Mouse (Mus musculus): ENCODE results near the gene Hsdl1. TPM values are rescaled to one million over a fixed set of nuclear protein-coding genes. Genes with fewer than 3 reads are reported as not detected.

The Hsdl1 gene
- polyA plus RNA-seq, 1 experiment from 2014 or later: 26.8 TPM

- no peak overlapping the region for H3K27ac ChIP-seq (ENCODE audit: low read depth)
- no peak overlapping the region for H3K4me3 ChIP-seq (ENCODE audit: low read depth, low read length)
- no peaks in the 10 kb centered on the region for H3K9me3 ChIP-seq (ENCODE audit: low read depth, low read length)
- H3K36me3 ChIP-seq (ENCODE audit: insufficient read depth): no peaks in the 10 kb centered on the region
- H3K4me1 ChIP-seq (ENCODE audit: insufficient read depth): no peaks in the 10 kb centered on the region
- WGBS: 40% methylated on average over 5 of the region's 5 CpGs
- H3K27me3 ChIP-seq (ENCODE audit: insufficient read depth, low read length): no peaks in the 10 kb centered on the region
- no peak overlapping the region for H3K9ac ChIP-seq
- TF ChIP-seq CTCF (IDR thresholded peaks at IDR 0.05; ENCODE audit: low read depth): no peak
- H3K4me2 ChIP-seq: no peak overlapping the region
- ATAC-seq (ENCODE audit: insufficient read depth) (no peak), DNase-seq (no peak)
Measured at GRCm38 (mm10) chr8:119618887-119619286, 43.9 kb upstream of the Hsdl1 start.

GRCm38 (mm10) chr8:119617586-119617985 lies 42.6 kb upstream of the Hsdl1 start:
- Histone ChIP-seq H3K27me3 (ENCODE audit: insufficient read depth, low read length) (no peaks in the 10 kb centered on the region), H3K4me3 (ENCODE audit: low read depth, low read length) (no peak overlapping the region), H3K4me2 (no peak overlapping the region), H3K9ac (no peak overlapping the region), H3K36me3 (ENCODE audit: insufficient read depth) (no peaks in the 10 kb centered on the region), H3K27ac (ENCODE audit: low read depth) (no peak overlapping the region), H3K9me3 (ENCODE audit: low read depth, low read length) (no peaks in the 10 kb centered on the region), H3K4me1 (ENCODE audit: insufficient read depth) (no peaks in the 10 kb centered on the region)
- ATAC-seq (ENCODE audit: insufficient read depth): no peak
- no peak for DNase-seq
- 79% methylated on average over 5 of the region's 5 CpGs for WGBS
- no peak for TF ChIP-seq CTCF (IDR thresholded peaks at IDR 0.05; ENCODE audit: low read depth)

GRCm38 (mm10) chr8:119616811-119617210 lies 41.8 kb upstream of the Hsdl1 start:
- ATAC-seq (ENCODE audit: insufficient read depth) (no peak), DNase-seq (no peak)
- no peaks in the 10 kb centered on the region for H3K9me3 ChIP-seq (ENCODE audit: low read depth, low read length)
- 82% methylated on average over 4 of the region's 4 CpGs for WGBS
- H3K4me3 ChIP-seq (ENCODE audit: low read depth, low read length): no peak overlapping the region
- no peak for TF ChIP-seq CTCF (IDR thresholded peaks at IDR 0.05; ENCODE audit: low read depth)
- no peak overlapping the region for H3K9ac ChIP-seq
- H3K4me1 ChIP-seq (ENCODE audit: insufficient read depth): no peaks in the 10 kb centered on the region
- no peaks in the 10 kb centered on the region for H3K27me3 ChIP-seq (ENCODE audit: insufficient read depth, low read length)
- no peak overlapping the region for H3K27ac ChIP-seq (ENCODE audit: low read depth)
- H3K4me2 ChIP-seq: no peak overlapping the region
- H3K36me3 ChIP-seq (ENCODE audit: insufficient read depth): no peaks in the 10 kb centered on the region

- no peak for ATAC-seq (ENCODE audit: insufficient read depth)
- Histone ChIP-seq H3K27me3 (ENCODE audit: insufficient read depth, low read length) (no peaks in the 10 kb centered on the region), H3K27ac (ENCODE audit: low read depth) (no peak overlapping the region), H3K4me3 (ENCODE audit: low read depth, low read length) (no peak overlapping the region), H3K36me3 (ENCODE audit: insufficient read depth) (no peaks in the 10 kb centered on the region), H3K4me1 (ENCODE audit: insufficient read depth) (no peaks in the 10 kb centered on the region), H3K9ac (no peak overlapping the region), H3K9me3 (ENCODE audit: low read depth, low read length) (no peaks in the 10 kb centered on the region), H3K4me2 (no peak overlapping the region)
- TF ChIP-seq CTCF (IDR thresholded peaks at IDR 0.05; ENCODE audit: low read depth): no peak
- no peak for DNase-seq
- 56% methylated on average over 7 of the region's 7 CpGs for WGBS
Measured at GRCm38 (mm10) chr8:119616358-119616757, 41.4 kb upstream of the Hsdl1 start.

GRCm38 (mm10) chr8:119615096-119615495 lies 40.1 kb upstream of the Hsdl1 start:
- WGBS: 67% methylated on average over 14 of the region's 14 CpGs
- no peak for TF ChIP-seq CTCF (IDR thresholded peaks at IDR 0.05; ENCODE audit: low read depth)
- Histone ChIP-seq H3K4me1 (ENCODE audit: insufficient read depth) (no peaks in the 10 kb centered on the region), H3K4me3 (ENCODE audit: low read depth, low read length) (no peak overlapping the region), H3K4me2 (no peak overlapping the region), H3K9me3 (ENCODE audit: low read depth, low read length) (no peaks in the 10 kb centered on the region), H3K27ac (ENCODE audit: low read depth) (no peak overlapping the region), H3K27me3 (ENCODE audit: insufficient read depth, low read length) (no peaks in the 10 kb centered on the region), H3K36me3 (ENCODE audit: insufficient read depth) (no peaks in the 10 kb centered on the region), H3K9ac (no peak overlapping the region)
- no peak for ATAC-seq (ENCODE audit: insufficient read depth)
- no peak for DNase-seq

GRCm38 (mm10) chr8:119612471-119612870 lies 37.5 kb upstream of the Hsdl1 start, which contains the start of gene Adad2:
Gene Adad2, plus strand, starts transcription at chr8:119612747.
- H3K9me3 ChIP-seq (ENCODE audit: low read depth, low read length): no peaks in the 10 kb centered on the region
- no peaks in the 10 kb centered on the region for H3K27me3 ChIP-seq (ENCODE audit: insufficient read depth, low read length)
- no peak for TF ChIP-seq CTCF (IDR thresholded peaks at IDR 0.05; ENCODE audit: low read depth)
- H3K27ac ChIP-seq (ENCODE audit: low read depth): no peak within 1 kb of the TSS
- no peak within 1 kb of the TSS for H3K4me2 ChIP-seq
- H3K9ac ChIP-seq: no peak within 1 kb of the TSS
- DNase-seq (no peak), ATAC-seq (ENCODE audit: insufficient read depth) (no peak)
- no peak within 1 kb of the TSS for H3K4me3 ChIP-seq (ENCODE audit: low read depth, low read length)
- WGBS: 76% methylated on average over 26 of the region's 26 CpGs
- no peaks in the 10 kb centered on the region for H3K4me1 ChIP-seq (ENCODE audit: insufficient read depth)
- no peaks in the 10 kb centered on the region for H3K36me3 ChIP-seq (ENCODE audit: insufficient read depth)

- no peaks in the 10 kb centered on the region for H3K27me3 ChIP-seq (ENCODE audit: insufficient read depth, low read length)
- no peak overlapping the region for H3K27ac ChIP-seq (ENCODE audit: low read depth)
- WGBS: 74% methylated on average over 2 of the region's 2 CpGs
- DNase-seq: peak; percentile 33
- H3K9me3 ChIP-seq (ENCODE audit: low read depth, low read length): no peaks in the 10 kb centered on the region
- H3K36me3 ChIP-seq (ENCODE audit: insufficient read depth): peaks cover 13% of the 10 kb centered on the region; the same call in 1 of the 2 replicates
- no peak overlapping the region for H3K9ac ChIP-seq
- H3K4me1 ChIP-seq (ENCODE audit: insufficient read depth): peaks cover 5% of the 10 kb centered on the region
- no peak overlapping the region for H3K4me2 ChIP-seq
- peak; percentile 28; the same call in 1 of the 2 replicates for TF ChIP-seq CTCF (IDR thresholded peaks at IDR 0.05; ENCODE audit: low read depth)
- no peak for ATAC-seq (ENCODE audit: insufficient read depth)
- H3K4me3 ChIP-seq (ENCODE audit: low read depth, low read length): no peak overlapping the region
Measured at GRCm38 (mm10) chr8:119606224-119606623, 31.2 kb upstream of the Hsdl1 start.

GRCm38 (mm10) chr8:119604996-119605395 lies 30.0 kb upstream of the Hsdl1 start, which contains the start of gene Taf1c:
Gene Taf1c, minus strand, starts transcription at chr8:119605222.
- Histone ChIP-seq H3K27me3 (ENCODE audit: insufficient read depth, low read length) (no peaks in the 10 kb centered on the region), H3K36me3 (ENCODE audit: insufficient read depth) (peaks cover 26% of the 10 kb centered on the region), H3K4me3 (ENCODE audit: low read depth, low read length) (peak within 1 kb of the TSS; percentile 75), H3K27ac (ENCODE audit: low read depth) (0 out of 2 replicates have a peak within 1 kb of the TSS, but pooled peaks have one; percentile 24), H3K4me1 (ENCODE audit: insufficient read depth) (peaks cover 5% of the 10 kb centered on the region), H3K4me2 (peak within 1 kb of the TSS; percentile 89), H3K9ac (peak within 1 kb of the TSS; percentile 79), H3K9me3 (ENCODE audit: low read depth, low read length) (no peaks in the 10 kb centered on the region)
- DNase-seq (peak; percentile 98), ATAC-seq (ENCODE audit: insufficient read depth) (peak; percentile 80)
- WGBS: under 1% methylated on average over 23 of the region's 23 CpGs
- TF ChIP-seq CTCF (IDR thresholded peaks at IDR 0.05; ENCODE audit: low read depth): peak; percentile 89

Data from lung, embryonic 14.5 days (tissue).